Mouse (Mus musculus): ENCODE measurements around the gene Txndc5. TPM values are rescaled to one million over a fixed set of nuclear protein-coding genes. Genes with fewer than 3 reads are reported as not detected.

The Txndc5 gene
- polyA plus RNA-seq, 1 experiment from 2014 or later, result 172 TPM

DNA sequence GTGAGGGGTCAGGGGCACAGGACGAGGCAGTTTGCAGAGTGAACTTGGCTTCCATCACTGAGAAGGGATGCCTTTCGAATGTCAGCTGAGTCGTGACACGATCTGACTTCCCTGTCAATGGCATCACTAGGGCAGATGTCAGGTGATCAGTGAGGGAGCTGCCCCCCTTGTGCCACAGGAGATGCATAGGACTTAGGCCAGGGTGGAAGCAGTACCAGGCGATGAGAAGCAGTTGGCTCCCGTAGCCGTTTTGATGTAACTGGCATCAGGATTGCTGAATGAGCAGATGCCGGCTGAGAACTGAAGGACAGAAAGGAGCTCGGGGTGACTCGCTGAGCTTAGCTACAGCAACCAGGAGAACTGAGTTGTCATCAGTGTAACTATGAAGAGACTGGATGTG is 4.8 kb upstream of the Txndc5 start:
- H3K27ac ChIP-seq (replicated peaks; ENCODE audit: low read depth, low read length), result no peak overlapping the region
- 89% methylated on average over 10 of the region's 10 CpGs for WGBS
- DNase-seq (ENCODE audit: low spot score) (no peak), ATAC-seq (replicated peaks; ENCODE audit: insufficient number of reproducible peaks, low FRiP score, low TSS enrichment, low read depth) (no peak)
- H3K36me3 ChIP-seq (replicated peaks; ENCODE audit: control insufficient read depth, insufficient read depth, low read depth, low read length), result no peaks in the 10 kb centered on the region
- H3K4me1 ChIP-seq (ENCODE audit: control insufficient read depth, insufficient read depth, low read length), result no peaks in the 10 kb centered on the region
- H3K9me3 ChIP-seq (replicated peaks; ENCODE audit: control insufficient read depth, low read length), result no peaks in the 10 kb centered on the region
- H3K9ac ChIP-seq (replicated peaks; ENCODE audit: low read length), result no peak overlapping the region
- no peaks in the 10 kb centered on the region for H3K27me3 ChIP-seq (ENCODE audit: control insufficient read depth, insufficient read depth, low read length)
- no peak overlapping the region for H3K4me2 ChIP-seq (ENCODE audit: low read depth, low read length)
- H3K4me3 ChIP-seq (ENCODE audit: low read depth, low read length), result no peak overlapping the region

DNA sequence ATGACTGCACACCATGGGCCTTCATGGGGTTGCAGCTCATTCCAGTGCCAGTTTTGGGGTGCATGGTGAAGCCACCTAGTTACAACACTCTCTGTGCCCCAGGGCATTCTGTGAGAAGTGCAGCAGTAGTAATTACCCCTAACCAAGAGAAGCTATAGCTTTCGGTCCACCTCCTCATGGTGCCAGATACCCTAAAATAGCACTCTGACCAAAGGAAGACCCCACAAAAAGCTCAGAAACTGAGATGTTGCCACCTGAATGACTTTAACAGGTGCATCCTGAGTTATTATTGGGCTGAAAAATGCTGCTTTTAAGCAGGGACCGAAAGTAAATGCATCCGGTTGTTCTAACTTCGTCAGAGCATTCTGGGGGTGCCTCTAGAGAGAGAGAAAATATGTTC is 2.9 kb upstream of the Txndc5 start:
- Histone ChIP-seq H3K27me3 (ENCODE audit: control insufficient read depth, insufficient read depth, low read length) (no peaks in the 10 kb centered on the region), H3K27ac (replicated peaks; ENCODE audit: low read depth, low read length) (no peak overlapping the region), H3K4me2 (ENCODE audit: low read depth, low read length) (no peak overlapping the region), H3K9ac (replicated peaks; ENCODE audit: low read length) (no peak overlapping the region), H3K4me1 (ENCODE audit: control insufficient read depth, insufficient read depth, low read length) (no peaks in the 10 kb centered on the region; the same call in 1 of the 2 replicates), H3K4me3 (ENCODE audit: low read depth, low read length) (no peak overlapping the region), H3K9me3 (replicated peaks; ENCODE audit: control insufficient read depth, low read length) (no peaks in the 10 kb centered on the region), H3K36me3 (replicated peaks; ENCODE audit: control insufficient read depth, insufficient read depth, low read depth, low read length) (no peaks in the 10 kb centered on the region)
- ATAC-seq (replicated peaks; ENCODE audit: insufficient number of reproducible peaks, low FRiP score, low TSS enrichment, low read depth), result no peak
- no peak for DNase-seq (ENCODE audit: low spot score)
- 94% methylated on average over 4 of the region's 4 CpGs for WGBS

DNA sequence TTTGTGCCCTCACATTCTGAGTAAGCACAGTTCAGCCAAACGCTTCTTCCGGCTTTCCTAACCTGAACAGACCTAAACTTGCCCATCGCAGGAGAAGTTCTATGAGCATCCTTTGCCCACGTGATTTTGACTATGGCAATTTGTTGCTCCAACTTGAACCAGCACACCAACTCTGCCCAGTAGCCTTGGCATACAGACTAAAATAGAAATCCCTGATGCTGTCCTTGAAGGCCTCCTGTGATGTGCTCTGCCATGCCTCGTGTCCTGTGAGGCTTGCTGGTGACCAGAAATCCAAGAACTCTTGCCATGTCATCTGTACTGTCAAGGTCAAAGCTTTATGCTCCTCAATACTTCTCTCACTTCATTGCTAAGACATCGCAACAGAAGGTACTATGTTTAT is 952 bp upstream of the Txndc5 start:
- no peaks in the 10 kb centered on the region for H3K36me3 ChIP-seq (replicated peaks; ENCODE audit: control insufficient read depth, insufficient read depth, low read depth, low read length)
- H3K4me3 ChIP-seq (ENCODE audit: low read depth, low read length), result no peak overlapping the region
- H3K27me3 ChIP-seq (ENCODE audit: control insufficient read depth, insufficient read depth, low read length), result no peaks in the 10 kb centered on the region
- no peaks in the 10 kb centered on the region; the same call in 1 of the 2 replicates for H3K4me1 ChIP-seq (ENCODE audit: control insufficient read depth, insufficient read depth, low read length)
- no peak overlapping the region for H3K4me2 ChIP-seq (ENCODE audit: low read depth, low read length)
- ATAC-seq (replicated peaks; ENCODE audit: insufficient number of reproducible peaks, low FRiP score, low TSS enrichment, low read depth) (no peak), DNase-seq (ENCODE audit: low spot score) (no peak)
- no peaks in the 10 kb centered on the region for H3K9me3 ChIP-seq (replicated peaks; ENCODE audit: control insufficient read depth, low read length)
- no peak overlapping the region for H3K9ac ChIP-seq (replicated peaks; ENCODE audit: low read length)
- H3K27ac ChIP-seq (replicated peaks; ENCODE audit: low read depth, low read length), result no peak overlapping the region
- 88% methylated on average over 6 of the region's 6 CpGs for WGBS

DNA sequence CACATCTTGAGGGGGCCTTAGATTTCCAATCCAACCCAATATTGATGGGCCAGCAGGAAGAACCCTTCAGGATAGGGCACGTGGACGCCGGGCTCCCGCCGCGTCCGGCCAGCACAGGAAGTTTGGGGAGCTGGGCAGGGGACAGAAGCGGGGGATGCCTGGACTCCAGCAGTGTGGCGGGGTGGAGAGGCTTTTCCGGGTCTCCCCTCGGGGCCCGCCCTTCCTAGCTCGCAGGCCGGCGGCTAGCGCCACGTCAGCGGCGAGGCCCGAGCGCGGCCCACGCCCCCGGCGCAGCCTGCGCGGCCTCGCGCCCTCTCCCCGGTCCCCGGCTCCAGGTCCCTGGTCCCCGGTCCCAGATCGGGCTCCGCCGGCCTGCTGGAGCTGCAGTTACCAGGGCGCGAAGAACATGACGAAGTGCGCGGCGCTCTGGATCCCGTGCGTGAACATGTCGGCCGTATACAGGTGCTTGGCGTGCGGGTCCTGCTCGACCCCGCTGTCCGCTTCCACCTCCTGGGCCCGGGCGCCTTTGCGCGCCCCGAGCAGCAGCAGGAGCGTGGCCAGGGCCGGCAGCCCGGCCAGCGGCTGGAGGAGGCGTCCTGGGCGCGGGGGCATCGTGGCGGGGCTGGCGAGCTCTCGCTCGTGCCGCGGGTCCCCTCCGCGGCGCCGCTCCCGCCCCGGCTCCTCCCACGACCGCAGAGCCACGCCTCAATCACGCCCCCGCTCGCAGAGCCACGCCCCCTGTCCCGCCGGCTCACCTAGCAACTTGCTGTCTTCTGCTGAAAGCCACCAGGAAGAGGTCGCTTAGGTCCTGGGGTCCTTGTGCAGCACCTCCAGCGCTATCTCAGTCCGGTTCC is 600 bp downstream of the Txndc5 start:
- H3K36me3 ChIP-seq (replicated peaks; ENCODE audit: control insufficient read depth, insufficient read depth, low read depth, low read length), result no peaks in the 10 kb centered on the region
- peak overlapping the region; percentile 85 for H3K27ac ChIP-seq (replicated peaks; ENCODE audit: low read depth, low read length)
- H3K9me3 ChIP-seq (replicated peaks; ENCODE audit: control insufficient read depth, low read length), result no peaks in the 10 kb centered on the region
- DNase-seq (ENCODE audit: low spot score), result peak; percentile 86
- H3K4me1 ChIP-seq (ENCODE audit: control insufficient read depth, insufficient read depth, low read length), result no peaks in the 10 kb centered on the region; the same call in 1 of the 2 replicates
- ATAC-seq (replicated peaks; ENCODE audit: insufficient number of reproducible peaks, low FRiP score, low TSS enrichment, low read depth), result peak; percentile 90
- H3K4me2 ChIP-seq (ENCODE audit: low read depth, low read length), result peak overlapping the region; percentile 71
- no peaks in the 10 kb centered on the region for H3K27me3 ChIP-seq (ENCODE audit: control insufficient read depth, insufficient read depth, low read length)
- H3K4me3 ChIP-seq (ENCODE audit: low read depth, low read length), result peak overlapping the region; percentile 78
- H3K9ac ChIP-seq (replicated peaks; ENCODE audit: low read length), result peak overlapping the region; percentile 81
- whole genome bisulfite sequencing, result under 1% methylated on average over 72 of the region's 87 CpGs

DNA sequence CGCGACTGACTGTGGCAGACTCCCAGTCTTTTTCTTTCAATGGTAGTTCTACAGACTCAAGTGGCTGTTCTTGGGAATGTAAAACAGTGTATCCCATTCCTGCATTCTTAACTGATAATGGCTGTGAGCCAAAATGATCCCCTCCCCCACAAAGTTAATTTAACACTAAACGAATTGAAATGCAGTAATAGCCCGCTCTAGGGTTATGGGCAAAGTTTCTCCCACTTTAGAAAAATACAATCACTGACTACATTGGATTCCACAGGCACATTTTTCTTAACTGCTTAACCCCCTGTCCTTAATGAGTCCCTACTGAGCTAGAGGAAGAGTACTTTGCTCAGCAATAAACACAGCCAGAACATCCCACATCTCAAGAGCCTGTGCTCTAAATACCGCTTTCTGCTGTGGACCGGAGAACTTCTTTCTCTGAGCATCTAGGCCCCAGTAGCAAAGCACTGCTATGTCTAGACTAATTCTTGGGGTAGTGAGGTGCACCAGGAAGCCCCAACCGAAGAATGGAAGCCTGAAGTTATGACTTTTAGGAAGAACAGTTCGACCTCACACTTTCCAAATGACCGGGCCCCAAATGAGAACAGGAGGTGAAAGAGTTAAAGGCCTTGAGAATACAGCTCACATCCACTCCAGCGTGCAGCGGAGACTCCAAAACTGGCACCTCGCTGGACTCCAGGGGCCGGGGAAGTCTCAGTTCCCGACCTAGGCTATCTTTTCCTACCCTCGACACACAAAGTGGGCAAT is 1.4 kb downstream of the Txndc5 start:
- Histone ChIP-seq H3K4me3 (ENCODE audit: low read depth, low read length) (peak overlapping the region; percentile 78), H3K9me3 (replicated peaks; ENCODE audit: control insufficient read depth, low read length) (no peaks in the 10 kb centered on the region), H3K27me3 (ENCODE audit: control insufficient read depth, insufficient read depth, low read length) (no peaks in the 10 kb centered on the region), H3K36me3 (replicated peaks; ENCODE audit: control insufficient read depth, insufficient read depth, low read depth, low read length) (no peaks in the 10 kb centered on the region), H3K4me1 (ENCODE audit: control insufficient read depth, insufficient read depth, low read length) (no peaks in the 10 kb centered on the region; the same call in 1 of the 2 replicates), H3K4me2 (ENCODE audit: low read depth, low read length) (peak overlapping the region; percentile 71), H3K27ac (replicated peaks; ENCODE audit: low read depth, low read length) (0 out of 2 replicates have a peak overlapping the region, but pooled peaks have one; percentile 52), H3K9ac (replicated peaks; ENCODE audit: low read length) (peak overlapping the region; percentile 81)
- 13% methylated on average over 15 of the region's 15 CpGs for WGBS
- DNase-seq (ENCODE audit: low spot score) (peak; percentile 29), ATAC-seq (replicated peaks; ENCODE audit: insufficient number of reproducible peaks, low FRiP score, low TSS enrichment, low read depth) (no peak)

DNA sequence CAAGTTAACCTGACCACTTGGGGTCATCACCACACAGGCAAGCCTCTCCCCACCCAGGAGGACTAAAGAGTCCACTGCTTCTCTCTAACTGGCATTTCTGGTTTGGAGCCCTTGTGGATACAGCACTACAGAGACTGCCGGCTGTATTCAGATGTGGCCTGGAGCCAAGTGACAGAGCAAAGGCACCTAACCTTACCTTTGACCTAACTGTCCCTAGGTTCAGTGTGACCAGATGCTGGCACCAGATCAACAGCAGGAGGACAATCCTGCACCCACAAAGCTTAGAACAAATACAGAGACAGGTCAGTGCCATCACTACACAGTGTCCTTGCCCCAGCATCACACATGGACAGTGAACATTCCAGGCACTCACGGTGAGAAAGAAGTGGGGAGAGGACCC is 2.5 kb downstream of the Txndc5 start:
- Histone ChIP-seq H3K4me1 (ENCODE audit: control insufficient read depth, insufficient read depth, low read length) (no peaks in the 10 kb centered on the region; the same call in 1 of the 2 replicates), H3K36me3 (replicated peaks; ENCODE audit: control insufficient read depth, insufficient read depth, low read depth, low read length) (no peaks in the 10 kb centered on the region), H3K4me2 (ENCODE audit: low read depth, low read length) (no peak overlapping the region), H3K4me3 (ENCODE audit: low read depth, low read length) (no peak overlapping the region), H3K27me3 (ENCODE audit: control insufficient read depth, insufficient read depth, low read length) (no peaks in the 10 kb centered on the region), H3K9ac (replicated peaks; ENCODE audit: low read length) (no peak overlapping the region), H3K9me3 (replicated peaks; ENCODE audit: control insufficient read depth, low read length) (no peaks in the 10 kb centered on the region), H3K27ac (replicated peaks; ENCODE audit: low read depth, low read length) (no peak overlapping the region)
- ATAC-seq (replicated peaks; ENCODE audit: insufficient number of reproducible peaks, low FRiP score, low TSS enrichment, low read depth) (no peak), DNase-seq (ENCODE audit: low spot score) (no peak)
- WGBS, result 82% methylated on average over 2 of the region's 2 CpGs

DNA sequence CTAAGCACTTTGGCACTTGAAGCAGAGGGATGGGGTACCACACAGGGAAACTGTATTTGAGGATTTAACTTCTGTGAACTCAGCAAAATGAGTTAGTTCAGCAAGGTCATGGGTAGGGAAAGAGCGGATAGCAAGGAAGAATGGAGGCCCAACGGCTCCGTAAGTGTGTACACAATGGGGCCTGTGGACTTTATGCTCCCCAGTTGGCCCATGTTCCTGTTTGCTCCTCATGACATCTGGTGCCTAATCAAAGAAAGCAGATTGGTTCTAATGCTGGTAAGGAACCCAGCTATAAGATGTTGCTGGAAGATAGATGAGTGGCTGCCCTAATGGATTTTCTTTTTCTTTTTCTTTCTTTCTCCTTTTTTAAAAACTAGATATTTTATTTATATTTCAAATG is 3.4 kb downstream of the Txndc5 start:
- Histone ChIP-seq H3K9me3 (replicated peaks; ENCODE audit: control insufficient read depth, low read length) (no peaks in the 10 kb centered on the region), H3K4me3 (ENCODE audit: low read depth, low read length) (no peak overlapping the region), H3K27ac (replicated peaks; ENCODE audit: low read depth, low read length) (no peak overlapping the region), H3K9ac (replicated peaks; ENCODE audit: low read length) (no peak overlapping the region), H3K36me3 (replicated peaks; ENCODE audit: control insufficient read depth, insufficient read depth, low read depth, low read length) (no peaks in the 10 kb centered on the region), H3K4me1 (ENCODE audit: control insufficient read depth, insufficient read depth, low read length) (no peaks in the 10 kb centered on the region; the same call in 1 of the 2 replicates), H3K27me3 (ENCODE audit: control insufficient read depth, insufficient read depth, low read length) (no peaks in the 10 kb centered on the region), H3K4me2 (ENCODE audit: low read depth, low read length) (no peak overlapping the region)
- DNase-seq (ENCODE audit: low spot score) (no peak), ATAC-seq (replicated peaks; ENCODE audit: insufficient number of reproducible peaks, low FRiP score, low TSS enrichment, low read depth) (no peak)
- 89% methylated on average over 3 of the region's 3 CpGs for WGBS

DNA sequence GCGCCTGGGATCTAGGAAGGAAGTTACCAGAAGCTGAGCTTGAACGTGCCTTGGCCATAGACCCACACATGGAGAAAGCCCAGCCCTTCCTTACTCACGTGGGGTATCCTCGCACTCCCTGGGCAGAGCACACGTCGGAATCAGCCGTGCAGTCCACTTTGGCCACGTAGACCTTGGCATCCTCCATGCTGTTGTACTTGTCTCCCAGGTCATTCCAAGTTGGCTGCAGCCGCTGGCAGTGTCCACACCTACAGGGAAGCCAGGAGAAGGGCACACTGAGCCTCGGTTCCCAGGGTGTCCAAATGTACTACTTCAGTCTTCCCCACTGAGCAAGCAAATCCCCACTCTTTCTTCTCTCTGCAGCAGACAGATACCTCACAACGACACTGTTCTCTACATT is 5.4 kb downstream of the Txndc5 start:
- H3K9ac ChIP-seq (replicated peaks; ENCODE audit: low read length), result no peak overlapping the region
- no peak overlapping the region for H3K4me2 ChIP-seq (ENCODE audit: low read depth, low read length)
- no peaks in the 10 kb centered on the region for H3K36me3 ChIP-seq (replicated peaks; ENCODE audit: control insufficient read depth, insufficient read depth, low read depth, low read length)
- ATAC-seq (replicated peaks; ENCODE audit: insufficient number of reproducible peaks, low FRiP score, low TSS enrichment, low read depth) (no peak), DNase-seq (ENCODE audit: low spot score) (no peak)
- 92% methylated on average over 11 of the region's 11 CpGs for WGBS
- no peak overlapping the region for H3K4me3 ChIP-seq (ENCODE audit: low read depth, low read length)
- H3K27me3 ChIP-seq (ENCODE audit: control insufficient read depth, insufficient read depth, low read length), result no peaks in the 10 kb centered on the region
- H3K27ac ChIP-seq (replicated peaks; ENCODE audit: low read depth, low read length), result no peak overlapping the region
- no peaks in the 10 kb centered on the region for H3K9me3 ChIP-seq (replicated peaks; ENCODE audit: control insufficient read depth, low read length)
- H3K4me1 ChIP-seq (ENCODE audit: control insufficient read depth, insufficient read depth, low read length), result no peaks in the 10 kb centered on the region; the same call in 1 of the 2 replicates

All from embryonic facial prominence, embryonic 11.5 days (tissue).